Mouse (Mus musculus) small intestine, adult 2 months (tissue): ENCODE results near the gene Arl11. TPM values are rescaled to one million over a fixed set of nuclear protein-coding genes. Genes with fewer than 3 reads are reported as not detected.

Source experiments
- H3K27ac ChIP-seq: fragments of 200-500 bp; 2 replicates; pipeline ENCODE4 v1.5.1; 2012; ENCODE audit warnings: low read depth, low read length, control low read depth, inconsistent platforms; ENCODE audit not compliant: insufficient read depth
- H3K27me3 ChIP-seq: fragments of 200-500 bp; 2 replicates; pipeline ENCODE4 v1.6.1; 2012; ENCODE audit warnings: mild to moderate bottlenecking, moderate library complexity, low read length, inconsistent platforms; ENCODE audit not compliant: control insufficient read depth, insufficient read depth
- H3K36me3 ChIP-seq: fragments of 200-500 bp; 2 replicates; pipeline ENCODE4 v1.6.1; 2012; ENCODE audit warnings: mild to moderate bottlenecking, low read length, control low read depth, inconsistent platforms; ENCODE audit not compliant: control insufficient read depth, insufficient read depth
- H3K4me1 ChIP-seq: fragments of 200-500 bp; 2 replicates; pipeline ENCODE4 v1.6.1; 2012; ENCODE audit warnings: low read length, inconsistent platforms, mixed read lengths; ENCODE audit not compliant: control insufficient read depth, insufficient read depth, insufficient read length
- H3K4me3 ChIP-seq: fragments of 200-500 bp; 2 replicates; pipeline ENCODE4 v1.5.1; 2012; ENCODE audit warnings: low read depth, mild to moderate bottlenecking, control low read depth, inconsistent platforms, low read length, moderate library complexity
- CTCF ChIP-seq: fragments of 200-500 bp; IDR thresholded peaks from 2 replicates; pipeline ENCODE4 v1.5.1; 2012; ENCODE audit warnings: low read depth, mild to moderate bottlenecking, control low read depth, inconsistent platforms, low read length, moderate library complexity, mixed read lengths; ENCODE audit not compliant: insufficient replicate concordance, insufficient read length; ENCODE audit errors: extremely low read depth
- POLR2A ChIP-seq: fragments of 200-500 bp; IDR thresholded peaks from 2 replicates; pipeline ENCODE4 v1.6.1; 2012; ENCODE audit warnings: low read depth, mild to moderate bottlenecking, control low read depth, inconsistent platforms, low read length, moderate library complexity
- WGBS: fragments of 180-500 bp; shearing (Covaris S2); methylation state at CpG from one replicate; pipeline ENCODE4 v1.1.7; 2018; 5-methylcytosine and 5-hydroxymethylcytosine counted together
- polyA plus RNA-seq: library from polyadenylated mRNA; depleted of rRNA; stranded (reverse); fragments of >200 nt; gene quantifications from 2 replicates; pipeline ENCODE4 v1.2.3, GENCODE M21; 2012; rRNA removed

The Arl11 gene
- polyA plus RNA-seq, 1 experiment: 2.4 TPM

DNA sequence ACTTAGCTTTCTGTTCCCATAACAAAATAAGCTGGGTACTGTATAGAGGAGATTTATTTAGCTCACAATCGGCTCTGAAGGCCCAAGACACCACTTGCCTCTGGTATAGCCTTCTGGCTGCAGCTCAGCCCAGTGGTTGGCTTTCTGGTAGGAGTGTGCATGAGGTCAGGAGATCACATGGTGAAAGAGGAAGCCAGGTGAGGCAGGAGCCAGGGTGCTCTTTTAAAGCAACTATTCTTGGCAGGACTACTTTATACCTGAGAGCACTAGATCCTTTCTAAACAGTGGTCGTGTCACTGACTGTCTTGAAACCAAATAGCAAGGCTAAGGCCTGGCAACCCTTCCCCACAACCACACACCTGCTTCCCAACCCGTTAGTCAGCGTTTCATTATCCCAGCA lies 40.3 kb downstream of the Arl11 start:
- TF ChIP-seq CTCF (no peak), POLR2A (no peak)
- no peak overlapping the region for H3K27ac ChIP-seq
- H3K36me3 ChIP-seq: no peaks in the 10 kb centered on the region
- no peaks in the 10 kb centered on the region for H3K27me3 ChIP-seq
- 88% methylated on average over 4 of the region's 4 CpGs for WGBS
- H3K4me1 ChIP-seq: no peaks in the 10 kb centered on the region
- no peak overlapping the region for H3K4me3 ChIP-seq

- whole genome bisulfite sequencing: 80% methylated on average over 6 of the region's 6 CpGs
- Histone ChIP-seq H3K4me3 (no peak overlapping the region), H3K27me3 (no peaks in the 10 kb centered on the region), H3K36me3 (no peaks in the 10 kb centered on the region), H3K27ac (no peak overlapping the region), H3K4me1 (no peaks in the 10 kb centered on the region)
- TF ChIP-seq CTCF: no peak
- TF ChIP-seq POLR2A: no peak
These were observed 41.3 kb downstream of the Arl11 start for GRCm38 (mm10) chr14:61350808-61351207.

GRCm38 (mm10) chr14:61354251-61355235 lies 45.0 kb downstream of the Arl11 start:
- Histone ChIP-seq H3K4me3 (no peak overlapping the region), H3K36me3 (no peaks in the 10 kb centered on the region), H3K27me3 (no peaks in the 10 kb centered on the region), H3K27ac (no peak overlapping the region), H3K4me1 (no peaks in the 10 kb centered on the region)
- 76% methylated on average over 10 of the region's 10 CpGs for WGBS
- TF ChIP-seq CTCF (no peak), POLR2A (no peak)

GRCm38 (mm10) chr14:61360131-61360980 lies 50.8 kb downstream of the Arl11 start, which contains the start of gene Ebpl:
TSS of gene Ebpl (minus strand) at chr14:61360439.
- peaks cover 11% of the 10 kb centered on the region; the same call in 1 of the 2 replicates for H3K4me1 ChIP-seq
- TF ChIP-seq CTCF: no peak
- peak; percentile 67; the same call in 1 of the 2 replicates for TF ChIP-seq POLR2A
- H3K27ac ChIP-seq: peak within 1 kb of the TSS; percentile 86
- under 1% methylated on average over 40 of the region's 40 CpGs for WGBS
- peak within 1 kb of the TSS; percentile 95 for H3K4me3 ChIP-seq
- no peaks in the 10 kb centered on the region for H3K36me3 ChIP-seq
- H3K27me3 ChIP-seq: no peaks in the 10 kb centered on the region

DNA sequence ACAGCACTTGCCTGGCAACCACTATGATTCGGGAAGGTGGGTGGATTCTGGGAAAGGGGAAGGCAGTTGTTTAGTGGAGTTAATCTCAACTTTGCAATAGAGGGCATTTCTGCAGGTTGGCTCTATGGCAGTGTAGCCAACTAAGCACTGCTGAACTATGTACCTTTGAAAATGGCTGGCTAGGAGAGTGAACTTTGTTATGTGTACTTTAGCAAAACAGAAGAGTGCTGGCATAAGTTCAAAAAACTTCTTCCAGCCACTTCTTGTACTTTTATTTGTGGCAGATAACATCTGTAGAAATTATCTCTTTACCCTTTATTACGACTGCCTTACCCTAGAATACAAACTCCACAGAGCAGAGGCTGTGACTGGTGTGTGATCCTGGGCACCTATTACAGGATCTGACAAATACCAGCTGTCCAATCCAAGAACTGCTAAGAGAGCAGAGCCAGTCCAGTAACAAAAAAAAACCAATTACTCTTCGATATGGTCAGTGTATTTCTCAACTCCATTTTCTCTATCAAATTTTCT lies 51.5 kb downstream of the Arl11 start:
- peaks cover 11% of the 10 kb centered on the region; the same call in 1 of the 2 replicates for H3K4me1 ChIP-seq
- no peaks in the 10 kb centered on the region for H3K36me3 ChIP-seq
- TF ChIP-seq CTCF: no peak
- TF ChIP-seq POLR2A: no peak
- 14% methylated on average over 3 of the region's 3 CpGs for WGBS
- H3K27me3 ChIP-seq: no peaks in the 10 kb centered on the region
- H3K27ac ChIP-seq: peak overlapping the region; percentile 84
- peak overlapping the region; percentile 2; the same call in 1 of the 2 replicates for H3K4me3 ChIP-seq

Other genes with a start within 250 kb of the Arl11 start
- gene Sacs, start 171.3 kb upstream of the Arl11 start, polyA plus RNA-seq: 0.08 and 0.16 TPM in 2 replicates
- gene Sgcg, start 51.3 kb upstream of the Arl11 start, polyA plus RNA-seq: not detected in 2 replicates
- 0.96 and 2.1 TPM in 2 replicates for gene Ebpl, start 50.7 kb downstream of the Arl11 start, polyA plus RNA-seq
- 0.79 and 1.4 TPM in 2 replicates for gene Kpna3, start 130.1 kb downstream of the Arl11 start, polyA plus RNA-seq
- 15.0 and 31.8 TPM in 2 replicates for gene Spryd7, start 247.1 kb downstream of the Arl11 start, polyA plus RNA-seq